Mouse (Mus musculus): Measurements from ENCODE around the gene Mast4.

Gene Mast4

GRCm38 (mm10) chr13:103315113-103315708 is 19.1 kb downstream of the Mast4 start:
- no peak for DNase-seq (ENCODE audit: low spot score)

GRCm38 (mm10) chr13:103308296-103308695 is 26.0 kb downstream of the Mast4 start:
- no peak for DNase-seq (ENCODE audit: low spot score)

GRCm38 (mm10) chr13:103303826-103304225 is 30.5 kb downstream of the Mast4 start:
- no peak for DNase-seq (ENCODE audit: low spot score)

GRCm38 (mm10) chr13:103302508-103302907 is 31.8 kb downstream of the Mast4 start:
- no peak for DNase-seq (ENCODE audit: low spot score)

GRCm38 (mm10) chr13:103302077-103302476 is 32.2 kb downstream of the Mast4 start:
- no peak for DNase-seq (ENCODE audit: low spot score)

- no peak for DNase-seq (ENCODE audit: low spot score)
These were observed 39.9 kb downstream of the Mast4 start for GRCm38 (mm10) chr13:103294424-103294823.

GRCm38 (mm10) chr13:103293121-103293520 is 41.2 kb downstream of the Mast4 start:
- DNase-seq (ENCODE audit: low spot score), result no peak

GRCm38 (mm10) chr13:103291098-103291497 is 43.2 kb downstream of the Mast4 start:
- no peak for DNase-seq (ENCODE audit: low spot score)

- no peak for DNase-seq (ENCODE audit: low spot score)
These were observed 48.5 kb downstream of the Mast4 start for GRCm38 (mm10) chr13:103285821-103286220.

GRCm38 (mm10) chr13:103285036-103285435 is 49.3 kb downstream of the Mast4 start:
- DNase-seq (ENCODE audit: low spot score), result no peak

- DNase-seq (ENCODE audit: low spot score), result no peak
These were observed 63.4 kb downstream of the Mast4 start for GRCm38 (mm10) chr13:103270856-103271391.

GRCm38 (mm10) chr13:103262707-103263106 is 71.6 kb downstream of the Mast4 start:
- DNase-seq (ENCODE audit: low spot score), result no peak

GRCm38 (mm10) chr13:103262061-103262460 is 72.2 kb downstream of the Mast4 start:
- DNase-seq (ENCODE audit: low spot score), result no peak

GRCm38 (mm10) chr13:103260414-103260813 is 73.9 kb downstream of the Mast4 start:
- DNase-seq (ENCODE audit: low spot score), result peak; percentile 1

GRCm38 (mm10) chr13:103258106-103258505 is 76.2 kb downstream of the Mast4 start:
- DNase-seq (ENCODE audit: low spot score), result no peak

GRCm38 (mm10) chr13:103254861-103255260 is 79.4 kb downstream of the Mast4 start:
- DNase-seq (ENCODE audit: low spot score), result no peak

- no peak for DNase-seq (ENCODE audit: low spot score)
These were observed 81.2 kb downstream of the Mast4 start for GRCm38 (mm10) chr13:103253077-103253476.

- no peak for DNase-seq (ENCODE audit: low spot score)
These were observed 85.9 kb downstream of the Mast4 start for GRCm38 (mm10) chr13:103248102-103249054.

GRCm38 (mm10) chr13:103246973-103247718 is 87.2 kb downstream of the Mast4 start:
- DNase-seq (ENCODE audit: low spot score), result no peak

GRCm38 (mm10) chr13:103245431-103245830 is 88.9 kb downstream of the Mast4 start:
- no peak for DNase-seq (ENCODE audit: low spot score)

GRCm38 (mm10) chr13:103244053-103244452 is 90.2 kb downstream of the Mast4 start:
- DNase-seq (ENCODE audit: low spot score), result no peak

- DNase-seq (ENCODE audit: low spot score), result no peak
These were observed 93.2 kb downstream of the Mast4 start for GRCm38 (mm10) chr13:103241092-103241491.
